Mouse (Mus musculus): ENCODE data around the gene Ifit1.

DNA sequence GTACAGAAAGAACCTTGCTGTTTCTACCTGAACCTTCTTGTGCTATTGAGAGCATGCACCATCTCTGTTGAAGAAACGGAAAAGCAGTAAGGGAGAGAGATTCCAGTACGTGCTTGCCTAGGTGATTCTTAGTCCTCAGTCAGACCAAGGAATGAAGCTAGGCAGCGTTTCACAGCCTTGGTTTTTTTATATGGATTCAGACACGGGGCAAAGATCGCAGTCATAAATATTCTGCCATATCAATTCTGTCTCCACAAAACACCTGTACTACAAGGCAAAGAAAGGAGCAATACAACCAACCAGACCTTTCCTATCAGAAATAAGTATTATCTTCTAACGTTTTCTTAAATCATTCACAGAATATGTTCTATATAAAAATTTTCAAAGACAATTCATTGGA is 50.7 kb downstream of the Ifit1 start:
- TF ChIP-seq CHD2 (IDR thresholded peaks at IDR 0.05; ENCODE audit: low read length) (no peak), CTCF (conservative IDR thresholded peaks at IDR 0.05 in 1 of 2, IDR thresholded peaks at IDR 0.05 in 1 of 2; ENCODE audit: low read depth in 2 of 2, low read length in 2 of 2) (no peak), CHD1 (IDR thresholded peaks at IDR 0.05; ENCODE audit: low read depth, low read length) (no peak)

All from CH12.LX (cell line).